ENCODE assay signal across 19 mouse cellular contexts in genomic region chr15:62055011-62055410, GRCm38 (mm10).
"Had no signal": no experiment of that assay in that cellular context is flagged by ENCODE, and none has a peak within 500 bp of the region (broad histone marks: within the 10 kb centered on the region; RNA-seq: fewer than 3 reads in every experiment).

No protein-coding gene starts in this region.

- H3K4me3 ChIP-seq: limb, embryonic 10.5 days; limb, embryonic 13.5 days; liver, embryonic 12.5 days; lung, embryonic 15.5 days; midbrain, embryonic 12.5 days; midbrain, embryonic 15.5 days; neural tube, embryonic 12.5 days; neural tube, embryonic 15.5 days had no signal

- H3K9ac ChIP-seq: limb, embryonic 13.5 days; liver, embryonic 12.5 days; lung, embryonic 15.5 days; midbrain, embryonic 12.5 days; midbrain, embryonic 15.5 days; neural tube, embryonic 12.5 days; neural tube, embryonic 15.5 days had no signal

- ATAC-seq: liver, embryonic 12.5 days; midbrain, embryonic 15.5 days had no signal

- H3K27me3 ChIP-seq: limb, embryonic 13.5 days; liver, embryonic 12.5 days; lung, embryonic 15.5 days; midbrain, embryonic 12.5 days; midbrain, embryonic 15.5 days; neural tube, embryonic 12.5 days; neural tube, embryonic 15.5 days had no signal

- H3K4me2 ChIP-seq: limb, embryonic 13.5 days; liver, embryonic 12.5 days; lung, embryonic 15.5 days; midbrain, embryonic 12.5 days; midbrain, embryonic 15.5 days; neural tube, embryonic 12.5 days; neural tube, embryonic 15.5 days had no signal

- H3K4me1 ChIP-seq: midbrain, embryonic 12.5 days; midbrain, embryonic 15.5 days; neural tube, embryonic 12.5 days; neural tube, embryonic 15.5 days had no signal

- H3K27ac ChIP-seq: kidney, postnatal 0 days; limb, embryonic 10.5 days; limb, embryonic 13.5 days; liver, embryonic 12.5 days; lung, embryonic 15.5 days; midbrain, embryonic 12.5 days; midbrain, embryonic 15.5 days; neural tube, embryonic 12.5 days; neural tube, embryonic 15.5 days had no signal

- H3K36me3 ChIP-seq: limb, embryonic 10.5 days; limb, embryonic 13.5 days; lung, embryonic 15.5 days; midbrain, embryonic 12.5 days; midbrain, embryonic 15.5 days; neural tube, embryonic 12.5 days; neural tube, embryonic 15.5 days had no signal

- DNase-seq: kidney, adult 2 months; kidney, postnatal 36 days; layer of hippocampus, postnatal 36 days; liver; lung, postnatal 10 days; lung, postnatal 36 days; right cerebral cortex, adult 18-20 months; right cerebral cortex, postnatal 14 days; right cerebral cortex, postnatal 4 days; thymus, postnatal 25 days had no signal

- H3K9me3 ChIP-seq: limb, embryonic 10.5 days; limb, embryonic 13.5 days; liver, embryonic 12.5 days; lung, embryonic 15.5 days; midbrain, embryonic 12.5 days; midbrain, embryonic 15.5 days; neural tube, embryonic 15.5 days had no signal
